Mouse (Mus musculus) ES-Bruce4 (cell line): ENCODE results near the gene Cdc42bpb. TPM values are rescaled to one million over a fixed set of nuclear protein-coding genes. Genes with fewer than 3 reads are reported as not detected.
A peak's percentile ranks its signal among the peaks of the same experiment; 100 is the strongest.

Experiments used
- H3K27ac ChIP-seq: 2 replicates; pipeline ENCODE4 v1.5.1; 2012; ENCODE audit warnings: low read length, inconsistent platforms; ENCODE audit not compliant: insufficient read depth
- H3K27me3 ChIP-seq: 2 replicates; pipeline ENCODE4 v1.6.1; 2012; ENCODE audit warnings: mild to moderate bottlenecking, low read length, inconsistent platforms; ENCODE audit not compliant: control insufficient read depth, poor library complexity, insufficient read depth, severe bottlenecking
- H3K36me3 ChIP-seq: 2 replicates; pipeline ENCODE4 v1.6.1; 2012; ENCODE audit warnings: inconsistent platforms, mild to moderate bottlenecking, low read length, moderate library complexity; ENCODE audit not compliant: control insufficient read depth, poor library complexity, insufficient read depth, severe bottlenecking
- H3K4me1 ChIP-seq: one replicate; pipeline ENCODE4 v1.8.1; 2011; ENCODE audit warnings: low read length; ENCODE audit not compliant: control insufficient read depth, insufficient read depth
- H3K4me3 ChIP-seq: 2 replicates; pipeline ENCODE4 v1.5.1; 2011; ENCODE audit warnings: low read depth, mild to moderate bottlenecking, low read length
- H3K9ac ChIP-seq: 2 replicates; pipeline ENCODE4 v1.6.1; 2012; ENCODE audit warnings: low read depth, mild to moderate bottlenecking, inconsistent platforms; ENCODE audit not compliant: poor library complexity, severe bottlenecking
- H3K9me3 ChIP-seq: replicated peaks from 2 replicates; pipeline ENCODE4 v1.6.1; 2012; ENCODE audit warnings: mild to moderate bottlenecking, low read length, inconsistent platforms; ENCODE audit not compliant: control insufficient read depth, poor library complexity, insufficient read depth, severe bottlenecking
- CTCF ChIP-seq: IDR thresholded peaks from one replicate; pipeline ENCODE4 v1.8.1; 2011; ENCODE audit warnings: low read depth, low read length
- EP300 ChIP-seq: IDR thresholded peaks from 2 replicates; pipeline ENCODE4 v1.6.1; 2011; ENCODE audit warnings: low read depth, low read length; ENCODE audit not compliant: insufficient read depth
- POLR2A ChIP-seq: IDR thresholded peaks from one replicate; pipeline ENCODE4 v1.8.1; 2011; ENCODE audit warnings: low read length; ENCODE audit not compliant: insufficient read depth
- polyA plus RNA-seq: library from polyadenylated mRNA; stranded (reverse); fragments of >200 nt; gene quantifications from 2 replicates; pipeline ENCODE4 v1.2.4, GENCODE M21; 2011; ENCODE audit warnings: low read depth; ENCODE audit not compliant: missing spikeins, insufficient read depth, insufficient read length

The Cdc42bpb gene
- polyA plus RNA-seq, 1 experiment, result 52.3 TPM

DNA sequence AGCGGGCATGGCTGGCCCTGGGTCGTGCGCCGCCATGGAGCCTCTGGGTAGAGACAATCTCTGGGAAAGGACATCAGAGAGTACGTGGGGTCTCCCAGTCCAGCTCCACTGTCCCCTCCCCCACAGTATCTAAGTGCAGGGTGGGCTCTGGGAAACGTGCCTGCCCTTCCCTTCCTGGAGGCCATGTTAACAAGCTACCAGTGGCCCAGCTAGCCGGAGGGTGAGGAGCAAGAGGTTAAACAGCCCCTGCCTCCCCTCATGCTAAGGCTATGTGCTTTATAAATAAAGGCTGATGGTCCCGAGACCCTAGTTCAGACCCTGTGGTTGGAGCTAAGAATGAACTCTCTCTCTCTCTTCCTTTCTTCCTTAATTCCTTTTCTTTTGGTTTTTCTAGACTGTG, 105.6 kb downstream of the Cdc42bpb start:
- H3K4me1 ChIP-seq, result peaks cover 3% of the 10 kb centered on the region
- H3K36me3 ChIP-seq, result no peaks in the 10 kb centered on the region
- no peaks in the 10 kb centered on the region for H3K9me3 ChIP-seq
- 0 out of 2 replicates have a peak overlapping the region, but pooled peaks have one; percentile 3 for H3K9ac ChIP-seq
- no peak for TF ChIP-seq EP300
- TF ChIP-seq POLR2A, result no peak
- no peak for TF ChIP-seq CTCF
- H3K4me3 ChIP-seq, result peak overlapping the region; percentile 39
- peaks cover 4% of the 10 kb centered on the region for H3K27me3 ChIP-seq
- no peak overlapping the region for H3K27ac ChIP-seq

DNA sequence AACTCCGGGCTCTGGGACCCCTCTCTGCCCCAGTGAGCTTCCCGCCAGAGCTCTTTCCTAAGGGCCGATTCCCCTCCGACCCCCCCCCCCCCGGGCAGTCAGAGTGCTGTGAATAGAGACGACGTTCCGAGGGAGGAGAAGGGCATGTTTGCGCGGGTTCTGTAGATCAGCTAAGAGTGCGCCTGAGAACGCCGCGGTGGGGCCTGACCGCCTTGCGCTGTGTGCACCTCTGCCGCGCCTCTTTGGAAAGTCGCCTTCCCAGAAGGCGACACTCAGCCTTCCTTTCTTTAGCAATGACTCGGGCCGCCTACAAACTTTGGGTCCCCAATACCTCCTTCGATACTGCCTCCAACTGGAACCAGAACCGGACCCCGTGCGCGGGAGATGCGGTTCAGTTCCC, 106.1 kb downstream of the Cdc42bpb start:
- TF ChIP-seq POLR2A (no peak), EP300 (no peak), CTCF (no peak)
- H3K4me3 ChIP-seq, result peak overlapping the region; percentile 39
- H3K9me3 ChIP-seq, result no peaks in the 10 kb centered on the region
- no peak overlapping the region for H3K27ac ChIP-seq
- H3K4me1 ChIP-seq, result peaks cover 3% of the 10 kb centered on the region
- H3K27me3 ChIP-seq, result peaks cover 4% of the 10 kb centered on the region
- peak overlapping the region; percentile 3; the same call in 1 of the 2 replicates for H3K9ac ChIP-seq
- H3K36me3 ChIP-seq, result no peaks in the 10 kb centered on the region

DNA sequence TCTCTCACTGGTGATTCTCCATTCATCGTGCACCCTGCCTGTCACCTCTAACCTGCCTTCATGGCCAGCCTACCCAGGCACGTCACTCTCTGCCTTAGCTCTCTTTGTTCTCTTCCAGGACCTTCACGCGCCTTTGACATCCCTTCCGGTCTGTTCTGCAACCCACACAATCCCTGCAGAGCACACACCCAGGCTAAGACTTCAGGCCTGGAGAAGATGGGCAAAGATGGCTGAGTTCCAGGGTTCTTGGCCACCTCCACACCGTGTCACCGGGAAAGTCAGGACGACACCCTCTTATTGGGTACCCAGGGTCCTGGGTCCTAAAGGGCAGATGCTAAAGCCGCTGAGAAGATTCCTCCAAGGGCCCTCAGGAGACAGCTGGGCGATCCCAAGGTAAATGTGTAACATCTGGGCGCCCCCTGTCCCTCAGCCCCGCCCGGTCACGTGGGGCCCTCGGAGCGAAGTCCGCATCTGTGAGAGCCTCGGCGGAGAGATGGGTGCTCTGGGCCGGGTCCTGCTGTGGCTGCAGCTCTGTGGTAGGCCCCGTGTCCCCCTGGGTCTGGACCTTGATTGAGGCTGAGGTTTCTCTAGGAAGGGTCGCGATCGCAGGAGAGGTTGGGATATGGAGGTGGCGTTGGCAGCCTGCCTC, 106.8 kb downstream of the Cdc42bpb start, which contains the start of gene Amn:
Amn (plus strand) TSS at position 467 of the 649 bp plus-strand sequence.
- H3K27ac ChIP-seq, result no peak within 1 kb of the TSS
- peaks cover 4% of the 10 kb centered on the region for H3K27me3 ChIP-seq
- H3K4me1 ChIP-seq, result peaks cover 3% of the 10 kb centered on the region
- H3K4me3 ChIP-seq, result peak within 1 kb of the TSS; percentile 39
- H3K9me3 ChIP-seq, result no peaks in the 10 kb centered on the region
- H3K36me3 ChIP-seq, result no peaks in the 10 kb centered on the region
- peak within 1 kb of the TSS; percentile 3; the same call in 1 of the 2 replicates for H3K9ac ChIP-seq
- TF ChIP-seq CTCF (no peak), EP300 (no peak), POLR2A (no peak)

- H3K9me3 ChIP-seq, result no peaks in the 10 kb centered on the region
- H3K27ac ChIP-seq, result no peak overlapping the region
- no peaks in the 10 kb centered on the region for H3K36me3 ChIP-seq
- no peak overlapping the region for H3K9ac ChIP-seq
- H3K27me3 ChIP-seq, result no peaks in the 10 kb centered on the region
- no peak overlapping the region for H3K4me3 ChIP-seq
- TF ChIP-seq POLR2A (no peak), CTCF (no peak), EP300 (no peak)
- peaks cover 3% of the 10 kb centered on the region for H3K4me1 ChIP-seq
These were observed 109.7 kb downstream of the Cdc42bpb start for GRCm38 (mm10) chr12:111267673-111268325.

- H3K9ac ChIP-seq, result no peak overlapping the region
- H3K36me3 ChIP-seq, result no peaks in the 10 kb centered on the region
- H3K27me3 ChIP-seq, result no peaks in the 10 kb centered on the region
- peaks cover 3% of the 10 kb centered on the region for H3K4me1 ChIP-seq
- no peak overlapping the region for H3K27ac ChIP-seq
- H3K9me3 ChIP-seq, result no peaks in the 10 kb centered on the region
- no peak overlapping the region for H3K4me3 ChIP-seq
- TF ChIP-seq POLR2A (no peak), EP300 (no peak), CTCF (no peak)
These were observed 110.9 kb downstream of the Cdc42bpb start for GRCm38 (mm10) chr12:111266592-111266991.

- no peaks in the 10 kb centered on the region for H3K36me3 ChIP-seq
- no peak for TF ChIP-seq POLR2A
- TF ChIP-seq CTCF, result no peak
- no peak for TF ChIP-seq EP300
- no peaks in the 10 kb centered on the region for H3K9me3 ChIP-seq
- peaks cover 3% of the 10 kb centered on the region for H3K4me1 ChIP-seq
- H3K4me3 ChIP-seq, result no peak overlapping the region
- H3K27me3 ChIP-seq, result no peaks in the 10 kb centered on the region
- no peak overlapping the region for H3K9ac ChIP-seq
- no peak overlapping the region for H3K27ac ChIP-seq
These were observed 112.3 kb downstream of the Cdc42bpb start for GRCm38 (mm10) chr12:111265212-111265611.
